In the genomic region with DNA sequence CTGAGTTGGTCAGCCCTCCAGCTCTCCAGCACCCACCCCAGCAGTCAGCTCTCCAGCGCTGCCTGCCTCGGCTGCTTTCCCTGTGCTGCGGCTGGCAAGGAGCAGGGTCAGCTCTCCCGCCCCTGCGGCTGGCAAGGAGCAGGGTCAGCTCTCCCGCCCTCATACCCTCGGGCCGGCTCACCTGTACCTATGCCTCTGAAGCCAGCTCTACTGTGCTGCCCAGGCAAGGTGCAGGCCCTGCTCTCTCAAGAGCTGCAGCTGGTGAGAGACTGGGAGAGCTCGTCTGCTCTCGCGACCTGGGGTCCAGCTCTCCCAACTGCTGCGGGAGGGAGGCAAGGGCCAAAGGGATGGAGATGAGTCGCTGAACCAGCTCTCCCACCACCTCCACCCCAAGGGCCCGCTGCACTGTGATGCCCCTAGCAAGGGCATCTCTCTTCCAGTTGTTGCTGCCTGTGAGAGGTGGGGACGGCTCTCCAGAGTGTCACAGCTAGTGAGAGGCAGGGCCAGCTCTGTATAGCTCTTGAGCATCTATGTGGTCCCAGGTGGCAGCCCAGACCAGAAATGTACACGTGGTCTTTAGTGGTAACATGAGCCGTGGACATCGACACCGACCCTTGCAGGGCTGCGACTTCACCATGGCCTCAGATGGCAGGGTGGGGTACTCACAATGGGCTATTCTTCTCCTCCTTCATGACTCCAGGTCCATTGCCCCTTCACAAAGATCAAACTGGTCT, we compare ENCODE assay signal across 24 mouse cellular contexts. TPM values are rescaled to one million over a fixed set of nuclear protein-coding genes. Genes with fewer than 3 reads are reported as not detected.
DNase-seq lines count a peak whose midpoint lies in the region; ATAC-seq and TF ChIP-seq lines count a peak whose summit lies in the region.
"Had no signal": no experiment of that assay in that cellular context is flagged by ENCODE, and none has a peak within 500 bp of the region (broad histone marks: within the 10 kb centered on the region; RNA-seq: fewer than 3 reads in every experiment).

No protein-coding gene starts in this region.

- no peak for TF ChIP-seq POLR2A in kidney, adult 2 months (IDR thresholded peaks at IDR 0.05; ENCODE audit: low read depth, low read length)

- no peaks in the 10 kb centered on the region for H3K27me3 ChIP-seq in kidney, adult 2 months (replicated peaks; ENCODE audit: control insufficient read depth, insufficient read depth, low read length)
- H3K27me3 ChIP-seq in stomach, embryonic 15.5 days (replicated peaks) = no peaks in the 10 kb centered on the region
- H3K27me3 ChIP-seq in stomach, postnatal 0 days (ENCODE audit: control insufficient read depth, insufficient read depth, low read length) = no peaks in the 10 kb centered on the region
- H3K27me3 ChIP-seq in embryonic facial prominence, embryonic 15.5 days = no peaks in the 10 kb centered on the region
- H3K27me3 ChIP-seq: embryonic facial prominence, embryonic 12.5 days; midbrain, embryonic 15.5 days; Patski had no signal

- no peak overlapping the region for H3K4me2 ChIP-seq in stomach, embryonic 15.5 days
- no peak overlapping the region for H3K4me2 ChIP-seq in stomach, postnatal 0 days (replicated peaks; ENCODE audit: low read depth)
- no peak overlapping the region for H3K4me2 ChIP-seq in embryonic facial prominence, embryonic 15.5 days (replicated peaks)
- H3K4me2 ChIP-seq: embryonic facial prominence, embryonic 12.5 days; liver, embryonic 12.5 days; lung, embryonic 15.5 days; midbrain, embryonic 15.5 days had no signal

- ATAC-seq in stomach, embryonic 15.5 days (ENCODE audit: insufficient read depth, low FRiP score, low read depth) = peak; percentile 14; the same call in 1 of the 2 replicates
- no peak for ATAC-seq in stomach, postnatal 0 days (ENCODE audit: low FRiP score, low TSS enrichment)
- ATAC-seq in embryonic facial prominence, embryonic 15.5 days (ENCODE audit: insufficient number of reproducible peaks, low FRiP score, low TSS enrichment, low read depth) = peak; percentile 34; the same call in 1 of the 2 replicates
- ATAC-seq: forebrain, postnatal 0 days; hindbrain, embryonic 16.5 days; intestine, embryonic 16.5 days; liver, embryonic 12.5 days; midbrain, embryonic 15.5 days; Patski had no signal

- H3K9me3 ChIP-seq in stomach, embryonic 15.5 days = no peaks in the 10 kb centered on the region
- no peaks in the 10 kb centered on the region for H3K9me3 ChIP-seq in stomach, postnatal 0 days (ENCODE audit: control insufficient read depth, low read length)
- H3K9me3 ChIP-seq in embryonic facial prominence, embryonic 15.5 days (replicated peaks) = no peaks in the 10 kb centered on the region
- H3K9me3 ChIP-seq: embryonic facial prominence, embryonic 12.5 days; liver, embryonic 12.5 days; lung, embryonic 15.5 days; midbrain, embryonic 15.5 days had no signal

- peak; percentile 36 for DNase-seq in kidney, adult 2 months
- no peak for DNase-seq in kidney, postnatal 10 days
- no peak for DNase-seq in stomach, postnatal 0 days (ENCODE audit: low spot score)
- no peak for DNase-seq in spleen, postnatal 36 days (ENCODE audit: low spot score in 2 of 2)
- no peak for DNase-seq in spleen, adult 18-20 months
- DNase-seq: adrenal gland, adult 8-10 months; cerebellum, adult 8-10 months; forebrain, postnatal 0 days; gastrocnemius, postnatal 36 days; left cerebral cortex, postnatal 4 days; right cerebral cortex, postnatal 25 days; thymus, postnatal 25 days had no signal

- peaks cover 7% of the 10 kb centered on the region; the same call in 1 of the 2 replicates for H3K4me1 ChIP-seq in kidney, adult 2 months (ENCODE audit: control insufficient read depth, insufficient read depth, low read length)
- H3K4me1 ChIP-seq in stomach, embryonic 15.5 days = no peaks in the 10 kb centered on the region
- no peaks in the 10 kb centered on the region for H3K4me1 ChIP-seq in stomach, postnatal 0 days (replicated peaks; ENCODE audit: control insufficient read depth, insufficient read depth)
- 0 out of 2 replicates have a peak, but pooled peaks cover 4% of the 10 kb centered on the region for H3K4me1 ChIP-seq in embryonic facial prominence, embryonic 15.5 days
- H3K4me1 ChIP-seq: liver, embryonic 12.5 days; lung, embryonic 15.5 days; midbrain, embryonic 15.5 days had no signal

- no peak overlapping the region for H3K4me3 ChIP-seq in kidney, adult 2 months (ENCODE audit: insufficient read depth, low read depth, low read length)
- H3K4me3 ChIP-seq in stomach, embryonic 15.5 days (replicated peaks) = no peak overlapping the region
- no peak overlapping the region for H3K4me3 ChIP-seq in stomach, postnatal 0 days (ENCODE audit: low read depth, low read length)
- no peak overlapping the region for H3K4me3 ChIP-seq in embryonic facial prominence, embryonic 15.5 days (replicated peaks)
- H3K4me3 ChIP-seq: embryonic facial prominence, embryonic 12.5 days; liver, embryonic 12.5 days; lung, embryonic 15.5 days; midbrain, embryonic 15.5 days; myocyte had no signal

- H3K9ac ChIP-seq in stomach, embryonic 15.5 days = no peak overlapping the region
- H3K9ac ChIP-seq in stomach, postnatal 0 days (ENCODE audit: low read length) = no peak overlapping the region
- H3K9ac ChIP-seq in embryonic facial prominence, embryonic 15.5 days = no peak overlapping the region
- H3K9ac ChIP-seq: embryonic facial prominence, embryonic 12.5 days; forebrain, postnatal 0 days; liver, embryonic 12.5 days; lung, embryonic 15.5 days; midbrain, embryonic 15.5 days had no signal

- TF ChIP-seq EP300 in stomach, postnatal 0 days (optimal IDR thresholded peaks at IDR 0.05) = no peak

- 50% methylated on average over 20 of the region's 20 CpGs for WGBS in kidney, adult 2 months
- WGBS in stomach, embryonic 15.5 days = 50% methylated on average over 20 of the region's 20 CpGs
- WGBS in stomach, postnatal 0 days = 56% methylated on average over 20 of the region's 20 CpGs
- WGBS in embryonic facial prominence, embryonic 15.5 days = 42% methylated on average over 20 of the region's 20 CpGs

- H3K36me3 ChIP-seq in kidney, adult 2 months (ENCODE audit: control insufficient read depth, insufficient read depth, low read length) = no peaks in the 10 kb centered on the region; the same call in 1 of the 2 replicates
- H3K36me3 ChIP-seq in stomach, embryonic 15.5 days = no peaks in the 10 kb centered on the region
- no peaks in the 10 kb centered on the region for H3K36me3 ChIP-seq in stomach, postnatal 0 days (ENCODE audit: control insufficient read depth, insufficient read depth, low read length)
- H3K36me3 ChIP-seq in embryonic facial prominence, embryonic 15.5 days = no peaks in the 10 kb centered on the region
- H3K36me3 ChIP-seq: embryonic facial prominence, embryonic 12.5 days; liver, embryonic 12.5 days; lung, embryonic 15.5 days; midbrain, embryonic 15.5 days had no signal

- TF ChIP-seq CTCF in kidney, adult 2 months (conservative IDR thresholded peaks at IDR 0.05; ENCODE audit: insufficient read depth, insufficient read length, low read depth, low read length) = no peak
- TF ChIP-seq CTCF in stomach, postnatal 0 days (IDR thresholded peaks at IDR 0.05; ENCODE audit: low read depth) = no peak

- H3K27ac ChIP-seq in kidney, adult 2 months (ENCODE audit: insufficient read depth, low read depth, low read length) = no peak overlapping the region
- H3K27ac ChIP-seq in stomach, embryonic 15.5 days = no peak overlapping the region
- no peak overlapping the region for H3K27ac ChIP-seq in stomach, postnatal 0 days (replicated peaks)
- H3K27ac ChIP-seq in embryonic facial prominence, embryonic 15.5 days (replicated peaks) = no peak overlapping the region
- H3K27ac ChIP-seq: embryonic facial prominence, embryonic 12.5 days; liver, embryonic 12.5 days; lung, embryonic 15.5 days; midbrain, embryonic 15.5 days had no signal

RNA-seq across cellular contexts. Expression of gene Tmem174, which starts 5.9 kb away (rescaled TPM):
- 424 and 448 TPM in 2 replicates for polyA plus RNA-seq in kidney, adult 2 months (2012; rRNA removed)
- polyA plus RNA-seq in stomach, embryonic 15.5 days (2015; fragmentation: Nextera tagmentation; extraction: Ambion mirVana) = not detected in 2 replicates
- polyA plus RNA-seq in stomach, postnatal 0 days (2015; fragmentation: Nextera tagmentation; extraction: Ambion mirVana) = not detected in 2 replicates
- 0.12 TPM in 1 of 2 replicates, not detected in the other for polyA plus RNA-seq in embryonic facial prominence, embryonic 15.5 days (2015; fragmentation: Nextera tagmentation; extraction: Ambion mirVana)
- polyA plus RNA-seq: embryonic facial prominence, embryonic 12.5 days; forebrain, postnatal 0 days; heart, postnatal 0 days; liver, embryonic 12.5 days; midbrain, embryonic 15.5 days; myocyte; neural tube, embryonic 14.5 days; Patski had no signal

Comparison
In these comparisons a context has a peak if more than half of its experiments do, and no peak if none do; other contexts are left out.
1. RNA of gene Tmem174, which starts 5.9 kb away (polyA plus RNA-seq): 424 to 448 TPM in kidney, adult 2 months; 0.12 TPM in embryonic facial prominence, embryonic 15.5 days, not detected in stomach, embryonic 15.5 days and not detected in stomach, postnatal 0 days; every median in the first group is over 100 times any median in the second.